Mouse (Mus musculus) thymus, adult 18-20 months (tissue): ENCODE measurements around the gene Pih1d1.

Source experiments
- DNase-seq, 2 experiments: peaks; one replicate each; pipeline ENCODE4 v3.0.0; 2022; ENCODE audit warnings: mixed read lengths in 2 of 2

Pih1d1 gene

GRCm38 (mm10) chr7:45195341-45196175 is 41.5 kb downstream of the Pih1d1 start:
- DNase-seq, result no peak

- no peak for DNase-seq
Measured at GRCm38 (mm10) chr7:45196176-45196535, 42.1 kb downstream of the Pih1d1 start.

GRCm38 (mm10) chr7:45196994-45197393 is 42.9 kb downstream of the Pih1d1 start:
- DNase-seq, result no peak

- no peak for DNase-seq
Measured at GRCm38 (mm10) chr7:45198435-45198834, 44.3 kb downstream of the Pih1d1 start.

GRCm38 (mm10) chr7:45198961-45199360 is 44.9 kb downstream of the Pih1d1 start:
- no peak for DNase-seq

DNA sequence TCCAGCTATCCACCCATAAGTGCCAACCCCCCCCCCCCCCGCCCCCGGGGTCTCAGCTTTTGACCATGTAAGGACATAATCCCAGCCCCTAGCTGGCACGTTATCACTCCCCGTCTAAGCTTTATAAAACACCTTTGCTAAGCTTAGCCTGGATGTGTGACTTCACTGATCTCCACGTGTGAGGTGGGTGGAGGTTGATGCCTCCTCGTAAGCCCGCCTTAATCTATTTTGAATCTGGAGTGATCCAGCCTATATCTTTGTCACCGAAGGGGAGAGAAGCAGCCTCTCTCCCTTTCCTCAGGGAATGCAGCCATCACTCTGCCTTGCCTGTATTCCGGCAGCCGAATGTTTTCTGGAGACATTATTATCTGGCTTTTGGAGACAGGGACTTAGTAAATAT is 48.6 kb downstream of the Pih1d1 start:
- DNase-seq, result no peak

DNA sequence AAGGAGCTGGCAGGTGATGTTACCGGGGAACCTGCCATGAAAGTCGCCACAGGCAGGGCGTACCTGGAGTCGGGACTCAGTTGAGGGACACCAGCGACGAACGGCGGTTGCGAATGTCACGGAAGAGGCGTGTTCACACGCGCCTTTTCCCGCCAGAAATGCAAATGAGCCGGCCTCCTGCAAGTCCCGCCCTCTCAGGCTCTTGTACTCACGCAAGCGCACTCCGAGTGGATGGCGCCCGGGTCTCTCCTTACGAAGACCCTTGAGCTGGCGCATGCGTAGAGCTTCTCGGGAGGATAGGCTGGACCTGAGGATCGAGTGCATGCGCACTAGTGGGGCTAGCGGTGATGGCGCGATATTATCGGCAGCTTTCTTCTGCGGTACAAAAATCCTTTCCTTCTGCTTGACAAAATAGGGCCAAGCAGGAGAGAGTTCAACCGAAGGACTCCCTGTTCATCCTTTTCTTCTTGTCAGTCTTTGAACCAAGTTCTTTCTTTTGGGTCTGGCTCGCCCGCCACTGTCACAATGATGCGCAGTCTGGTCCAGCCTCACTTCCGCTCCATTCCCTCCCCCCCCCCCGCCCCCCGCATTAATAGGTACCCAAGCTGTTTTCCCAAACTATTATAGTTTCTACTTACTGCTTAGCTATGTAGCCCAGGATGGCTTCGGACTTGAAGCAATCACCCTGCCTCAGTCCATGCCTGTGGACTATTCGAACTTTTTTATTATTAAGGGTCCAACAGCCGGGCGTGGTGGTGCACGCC is 50.5 kb downstream of the Pih1d1 start, which contains the start of gene Ccdc155:
TSS of gene Ccdc155 (minus strand) at position 513 of the 764 bp plus-strand sequence.
- DNase-seq, result peak; percentile 91 to 95

- DNase-seq, result no peak
Measured at GRCm38 (mm10) chr7:45208260-45208659, 54.2 kb downstream of the Pih1d1 start.
